Mouse (Mus musculus) cerebellum, adult 9-10 months (tissue): ENCODE data around the gene Slc1a2.

Source experiments
- DNase-seq: peaks from one replicate; pipeline ENCODE4 v3.0.0; 2022

Slc1a2 gene

DNA sequence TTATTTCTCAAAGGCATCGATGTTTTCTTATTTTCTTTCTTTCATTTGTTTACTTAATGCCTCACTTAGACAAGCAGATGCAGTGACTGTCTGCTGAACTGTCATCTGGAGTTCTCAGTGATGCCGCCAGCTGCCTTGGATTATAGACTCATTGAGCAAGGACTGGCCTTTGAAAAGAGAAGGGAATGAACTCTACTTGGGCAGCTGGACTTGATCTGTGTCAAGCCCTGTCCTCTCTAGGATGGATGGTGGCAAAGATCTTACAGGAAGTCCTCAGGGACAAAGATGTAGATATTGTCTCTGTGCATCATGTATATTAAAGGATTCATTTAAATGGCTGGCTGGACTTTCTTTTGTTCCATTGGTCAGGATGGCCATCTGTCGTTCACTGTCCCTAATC lies 5.4 kb downstream of the Slc1a2 start:
- no peak for DNase-seq

DNA sequence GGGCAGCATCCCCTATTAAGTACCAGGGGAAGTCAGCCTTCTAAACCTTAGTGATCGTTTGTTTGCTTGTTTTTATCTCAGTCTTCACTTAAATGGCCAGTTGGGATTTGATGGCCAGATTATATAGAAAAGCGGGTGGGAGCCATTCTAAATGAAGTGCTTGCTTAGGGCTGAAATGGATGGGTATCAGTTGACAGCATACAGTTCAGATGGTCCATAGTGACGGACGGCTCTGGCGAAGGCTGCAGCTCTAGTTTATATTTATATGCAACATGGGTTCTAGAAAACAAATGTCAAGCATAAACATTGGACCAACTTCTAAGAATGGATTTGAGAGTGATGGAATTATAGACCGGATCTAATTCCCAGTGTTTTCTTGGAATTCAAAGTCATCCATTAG lies 9.5 kb downstream of the Slc1a2 start:
- DNase-seq, result no peak

DNA sequence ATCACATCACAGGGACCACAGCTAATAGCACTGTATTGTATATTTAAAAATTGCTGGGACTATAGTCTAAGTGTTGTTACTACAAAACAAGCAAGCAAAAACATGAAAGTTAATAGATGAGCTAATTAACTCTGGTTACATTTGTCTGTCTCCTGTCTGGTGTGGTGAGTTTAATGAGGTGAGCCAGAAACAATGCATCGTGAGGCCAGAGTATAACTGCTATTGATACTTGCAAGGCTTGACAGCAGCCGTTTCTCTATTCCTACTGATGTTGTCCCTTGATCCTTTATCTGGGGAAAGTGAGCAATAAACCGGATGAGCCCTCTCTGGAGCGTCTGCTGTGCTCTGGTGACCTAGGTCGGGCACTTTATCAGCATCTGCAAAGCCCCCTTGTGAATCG lies 11.1 kb downstream of the Slc1a2 start:
- DNase-seq, result no peak

DNA sequence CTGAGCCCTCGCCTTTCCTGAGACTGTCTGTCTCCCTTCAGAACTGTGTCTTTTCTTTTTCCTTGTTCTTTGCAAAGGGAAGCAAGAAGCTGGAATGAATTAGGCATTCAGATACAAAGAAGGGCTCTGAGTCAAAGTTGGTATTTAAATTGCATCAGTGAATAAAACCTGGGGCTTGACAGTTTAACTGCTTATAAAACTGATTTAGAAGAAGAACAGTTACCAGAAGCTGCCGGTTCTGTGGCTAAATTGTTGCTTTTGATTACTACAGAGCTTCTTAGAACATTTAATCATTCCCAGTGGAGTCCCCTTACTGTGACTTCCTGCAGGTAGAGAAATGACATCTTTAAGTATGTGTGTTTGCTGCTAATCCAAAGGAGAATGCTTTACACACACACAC lies 16.1 kb downstream of the Slc1a2 start:
- no peak for DNase-seq

DNA sequence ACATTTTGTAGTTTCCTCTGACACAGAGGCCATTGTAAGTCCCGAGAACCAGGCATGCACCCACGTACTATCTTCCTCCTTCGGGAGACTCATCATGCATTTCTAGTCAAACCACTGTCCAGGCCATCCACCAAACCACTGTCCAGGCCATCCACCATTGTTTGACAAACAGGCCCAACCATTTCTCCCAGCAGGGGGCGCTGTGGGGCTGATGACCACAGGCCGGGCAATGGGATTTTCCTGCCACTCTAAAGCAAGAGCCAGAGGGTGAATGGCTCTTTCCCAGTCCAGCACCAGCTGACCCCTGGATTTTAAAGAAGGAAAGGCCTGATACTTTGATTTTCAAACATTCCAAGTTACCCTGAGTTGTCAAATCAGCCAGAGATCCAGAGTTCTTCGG lies 16.8 kb downstream of the Slc1a2 start:
- peak; percentile 57 for DNase-seq

DNA sequence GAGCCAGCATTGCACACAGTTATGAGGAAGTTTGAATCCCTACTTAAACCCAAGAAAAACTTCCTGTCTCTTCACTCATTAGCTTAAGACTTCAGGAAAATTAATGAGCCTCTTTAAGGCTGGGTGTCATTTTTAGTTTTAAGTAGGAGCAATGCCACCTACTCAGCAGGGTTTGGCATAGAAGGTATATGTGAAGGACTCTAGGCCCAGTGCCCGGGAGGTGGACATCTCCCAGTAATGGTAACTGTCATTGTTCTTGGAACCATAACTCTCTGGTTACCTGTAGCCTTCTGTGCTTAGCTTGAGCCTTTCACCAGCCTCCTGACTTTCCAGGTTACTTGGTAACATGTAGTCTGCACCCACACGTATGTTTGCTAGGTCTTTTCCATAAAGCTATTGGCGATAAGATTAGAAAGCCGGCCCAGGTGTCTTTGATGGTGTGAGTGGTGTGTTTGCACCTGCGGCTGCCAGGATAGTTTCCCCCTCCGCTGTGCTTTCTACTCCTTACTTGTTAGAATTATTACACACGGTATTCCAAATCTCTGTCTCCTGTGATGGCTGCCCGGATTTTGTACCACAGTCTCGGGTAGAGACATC lies 18.4 kb downstream of the Slc1a2 start:
- DNase-seq, result peak; percentile 32

DNA sequence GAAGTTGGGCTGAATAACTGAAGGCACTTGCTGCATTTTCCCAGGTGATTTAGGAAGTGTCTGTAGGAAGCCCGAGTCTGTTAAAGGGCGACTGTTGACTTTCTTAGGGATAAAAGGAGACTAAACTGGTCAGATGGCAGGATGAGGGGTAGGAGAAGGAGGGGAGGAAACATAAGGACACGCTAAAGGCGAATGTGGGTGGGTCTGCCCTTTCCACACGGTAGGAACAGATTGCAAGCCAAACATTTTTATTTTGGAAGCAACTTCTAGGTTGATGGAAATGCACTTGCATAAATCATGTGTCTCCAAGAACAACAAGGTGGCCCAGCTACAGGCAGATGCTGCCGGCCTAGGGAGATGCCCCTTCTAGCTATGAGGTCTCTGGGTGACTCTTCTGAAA lies 18.9 kb downstream of the Slc1a2 start:
- DNase-seq, result no peak

DNA sequence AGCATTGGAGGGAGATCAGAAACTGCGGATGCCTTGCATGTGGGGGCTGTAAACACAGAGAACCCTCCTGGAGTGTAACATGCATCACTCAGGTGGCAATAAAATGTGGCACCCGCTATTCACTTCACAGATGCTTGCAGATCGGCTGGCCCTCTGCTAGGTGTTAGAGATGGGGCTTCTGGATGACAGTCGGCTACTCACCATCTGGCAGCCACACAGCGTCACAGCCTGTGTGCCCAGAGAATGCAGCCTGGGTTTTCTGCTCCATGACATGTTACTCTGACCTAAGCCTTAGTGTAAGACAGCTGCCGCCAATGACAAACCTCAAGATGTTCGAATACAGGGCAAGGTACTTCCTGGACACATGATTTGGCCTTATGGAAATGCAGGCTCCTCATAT lies 22.9 kb downstream of the Slc1a2 start:
- DNase-seq, result no peak

DNA sequence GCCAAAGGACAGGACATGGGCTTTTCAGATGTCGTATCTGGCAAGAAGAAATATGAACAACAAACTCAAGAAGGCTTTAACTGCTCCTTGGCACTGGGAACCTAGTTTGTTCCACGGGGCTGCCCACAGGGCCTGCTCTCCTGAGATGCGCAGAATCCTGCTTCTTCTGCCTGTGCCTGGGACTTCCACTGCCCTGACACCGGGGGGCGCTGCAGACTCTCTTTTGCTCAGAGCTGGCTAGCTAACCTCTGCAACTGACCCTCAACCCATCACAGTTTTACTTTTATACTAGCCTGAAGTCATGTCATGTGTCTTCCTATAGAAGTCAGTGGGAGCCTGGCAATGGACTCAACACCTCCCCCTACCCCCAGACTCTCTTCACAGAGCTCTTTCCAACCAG lies 23.7 kb downstream of the Slc1a2 start:
- DNase-seq, result peak; percentile 23

DNA sequence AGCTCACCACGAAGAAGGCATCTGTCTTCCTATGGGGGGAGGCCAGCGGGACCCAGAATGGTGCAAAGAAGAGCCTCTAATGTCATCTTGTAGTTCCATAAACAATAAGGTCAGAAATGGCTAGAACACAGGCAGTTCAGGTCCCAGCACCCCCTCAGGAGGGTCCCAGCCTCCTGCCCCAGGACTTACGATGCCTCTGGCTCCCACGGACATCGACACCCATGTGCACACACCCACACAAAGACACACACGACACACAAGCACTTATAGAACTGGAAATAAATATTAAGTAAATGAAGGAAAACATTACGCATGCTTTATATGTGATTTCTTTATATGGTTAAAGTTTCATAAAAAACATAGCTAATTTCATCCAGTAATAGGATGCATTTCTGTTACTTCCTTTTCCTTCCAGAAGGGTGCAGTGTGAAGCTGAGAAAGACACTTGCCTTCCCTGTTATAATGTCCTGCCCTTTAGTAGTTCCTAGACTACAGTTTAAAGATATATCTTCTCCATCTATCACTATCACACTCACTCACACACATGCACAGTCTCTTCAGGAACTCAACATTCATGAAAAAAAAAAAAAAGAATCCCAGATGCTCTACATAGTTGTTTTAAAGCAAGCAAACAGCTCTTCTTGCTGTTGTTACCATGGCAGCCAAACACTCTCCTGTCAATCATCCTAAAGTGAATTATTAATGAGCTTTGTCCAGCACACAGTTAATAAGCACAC lies 27.1 kb downstream of the Slc1a2 start:
- DNase-seq, result no peak

DNA sequence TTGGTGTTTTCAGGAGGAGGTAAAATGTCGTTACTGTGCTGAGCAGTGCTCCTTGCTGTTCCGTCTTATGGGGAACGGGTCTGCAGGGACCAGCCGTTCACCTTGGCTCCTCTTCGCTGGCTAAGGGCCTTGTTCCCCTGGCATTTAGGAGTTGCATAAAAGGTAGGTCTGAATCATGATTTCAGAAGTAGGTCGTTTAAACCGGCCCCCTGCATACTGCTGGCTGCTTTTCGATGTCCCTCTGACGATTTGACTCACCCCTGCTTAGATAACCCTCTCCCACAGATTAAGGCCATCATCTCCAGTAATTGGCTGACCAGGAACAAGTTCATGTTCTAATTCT lies 27.6 kb downstream of the Slc1a2 start:
- no peak for DNase-seq

DNA sequence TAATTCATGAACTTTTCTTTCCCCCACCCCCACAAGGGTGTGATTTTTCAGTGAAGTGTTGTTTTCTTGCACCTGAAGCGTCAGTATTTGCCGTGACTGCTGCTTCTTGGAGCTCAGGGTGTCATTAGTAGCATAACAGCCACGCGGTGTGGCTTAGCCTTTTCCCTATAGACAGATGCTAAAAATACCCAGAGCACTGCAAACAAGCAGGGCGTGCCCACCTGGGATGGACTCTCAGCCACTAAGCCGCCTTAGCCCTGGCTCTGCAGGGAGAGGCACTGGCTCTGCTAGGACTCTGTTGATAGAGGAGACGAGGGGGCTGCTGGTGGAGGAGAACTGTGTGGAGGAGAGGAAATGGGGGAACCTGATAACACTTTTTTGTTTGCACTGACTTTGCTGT lies 35.1 kb downstream of the Slc1a2 start:
- DNase-seq, result no peak

DNA sequence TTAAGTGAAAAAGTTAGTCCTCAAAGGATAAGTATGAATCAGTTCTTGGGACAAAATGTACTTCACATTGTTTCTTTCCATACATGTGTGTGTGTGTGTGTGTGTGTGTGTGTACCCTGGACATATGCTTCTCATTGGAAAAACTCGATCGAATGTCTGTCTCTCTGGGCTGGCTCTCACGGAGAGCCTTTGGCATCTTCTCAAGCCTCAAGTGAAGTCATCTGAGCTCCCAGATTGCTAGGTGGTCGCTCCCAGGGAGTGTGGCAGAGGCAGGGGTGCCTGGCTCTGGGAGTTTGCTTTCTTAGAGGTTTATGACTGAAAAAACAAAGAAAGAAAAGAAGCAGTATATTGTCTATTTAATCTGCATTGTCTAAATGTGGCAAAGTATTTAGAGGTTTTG lies 36.3 kb downstream of the Slc1a2 start:
- DNase-seq, result no peak

DNA sequence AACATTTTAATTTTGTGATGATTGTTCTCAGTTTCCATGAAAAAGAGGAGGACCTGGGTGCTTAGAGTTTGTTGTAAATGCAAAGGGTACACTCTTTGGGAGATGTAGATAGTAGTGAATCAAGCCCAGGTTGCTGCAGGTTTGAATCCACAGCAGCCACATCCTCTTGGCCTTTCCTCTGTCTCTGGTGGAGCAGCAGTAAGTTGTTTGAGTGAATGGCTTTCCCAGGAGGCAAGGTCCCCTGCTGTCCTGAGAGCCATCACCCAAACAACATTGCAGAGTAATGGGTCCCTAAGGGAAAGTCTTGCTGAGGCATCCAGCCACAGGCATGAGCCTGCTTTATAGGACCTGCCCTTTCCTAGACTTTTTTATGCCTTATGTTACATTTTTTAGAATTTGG lies 37.1 kb downstream of the Slc1a2 start:
- DNase-seq, result no peak

DNA sequence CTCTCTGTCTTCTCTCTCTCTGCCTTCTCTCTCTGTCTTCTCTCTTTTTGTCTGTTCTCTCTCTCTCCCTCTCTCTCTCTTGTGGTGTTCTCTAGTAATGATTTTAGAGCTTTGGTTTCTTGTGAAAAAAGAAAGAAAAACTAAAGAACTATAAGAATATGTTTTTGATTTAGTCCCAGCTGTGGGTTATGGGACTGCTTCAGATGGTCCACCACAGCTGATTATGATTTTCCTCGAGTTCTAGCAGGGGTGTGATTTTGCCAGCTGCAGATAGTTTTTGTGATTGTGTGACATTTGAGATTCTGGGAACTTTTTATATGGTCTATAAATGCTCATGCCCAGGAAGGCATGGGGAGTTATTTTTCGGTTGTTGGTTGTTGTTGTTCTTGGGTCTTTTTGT lies 39.3 kb downstream of the Slc1a2 start:
- DNase-seq, result no peak

DNA sequence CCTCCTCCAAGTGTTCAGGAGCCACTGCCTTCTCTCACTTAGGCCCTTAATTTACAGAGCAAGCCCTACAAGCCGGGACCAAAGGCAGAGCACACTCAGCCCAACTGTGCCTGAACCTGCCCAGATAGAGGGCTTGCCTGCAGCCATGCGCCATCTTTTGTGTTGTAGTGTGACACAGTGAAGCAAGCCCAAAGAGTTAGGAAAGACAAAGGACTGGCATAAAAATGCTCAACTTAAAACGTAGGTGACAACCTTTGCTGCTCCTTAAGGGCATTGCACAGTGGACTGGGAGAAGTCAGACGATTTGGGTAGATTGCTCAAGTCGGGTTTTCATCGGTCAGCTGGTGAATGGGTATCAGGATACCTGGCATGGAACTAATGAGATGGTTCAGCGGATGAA lies 41.5 kb downstream of the Slc1a2 start:
- no peak for DNase-seq

DNA sequence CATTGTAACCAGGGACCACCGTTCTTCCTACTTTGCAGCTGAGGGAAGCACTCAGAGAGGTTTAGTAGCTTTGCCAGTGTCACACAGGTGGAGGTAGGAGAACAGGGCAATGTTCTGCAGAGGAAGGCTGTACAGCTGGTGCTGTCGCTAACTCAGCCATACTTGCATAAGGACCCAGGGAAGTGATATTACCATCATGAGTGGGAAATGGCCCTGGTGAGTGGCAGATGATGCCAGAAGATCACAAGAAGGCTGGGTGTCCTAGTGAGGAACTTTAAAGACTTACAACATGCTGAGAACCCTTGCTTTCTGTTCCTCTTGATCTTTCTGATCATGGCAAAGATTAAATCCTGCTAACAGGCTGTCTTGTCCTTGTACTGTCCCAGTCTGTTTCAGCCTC lies 42.2 kb downstream of the Slc1a2 start:
- no peak for DNase-seq

DNA sequence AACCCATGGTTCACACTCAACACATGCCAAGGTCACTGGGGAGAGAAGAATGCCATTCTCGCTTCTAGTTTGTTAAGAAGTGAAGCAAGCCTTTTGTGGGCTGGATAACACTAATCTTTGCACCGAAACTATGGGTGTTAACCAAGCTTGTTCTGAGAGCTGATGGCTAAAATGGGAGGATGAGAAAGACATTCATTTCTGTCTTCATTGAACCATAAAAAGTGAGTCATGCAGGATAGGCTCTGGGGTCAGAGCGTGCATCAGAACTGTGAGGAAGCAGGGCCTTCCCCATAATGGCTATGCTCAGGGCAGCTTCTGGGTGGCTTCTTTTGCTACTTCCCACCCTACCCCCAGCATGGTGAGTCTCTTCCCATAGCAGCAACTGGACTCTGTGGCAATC lies 42.9 kb downstream of the Slc1a2 start:
- DNase-seq, result no peak

DNA sequence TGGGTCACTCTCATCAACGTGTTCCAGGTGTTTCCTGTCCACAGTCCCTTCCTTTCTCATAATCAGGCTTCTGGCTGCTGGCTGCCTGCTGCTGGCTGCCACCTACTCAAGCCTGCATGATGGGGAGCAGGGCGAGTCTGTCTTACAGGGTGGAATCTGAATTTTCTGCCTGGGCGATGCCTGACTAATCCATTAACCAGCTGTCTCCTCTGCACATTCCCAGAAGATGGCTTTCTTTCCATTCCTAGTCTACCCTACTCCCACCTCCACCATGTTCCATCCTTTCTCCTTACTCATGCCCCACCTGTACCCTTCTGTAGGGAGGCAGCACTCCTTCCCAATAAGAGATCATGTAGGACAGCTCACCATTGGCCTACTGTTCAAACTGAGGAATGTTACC lies 45.1 kb downstream of the Slc1a2 start:
- no peak for DNase-seq

DNA sequence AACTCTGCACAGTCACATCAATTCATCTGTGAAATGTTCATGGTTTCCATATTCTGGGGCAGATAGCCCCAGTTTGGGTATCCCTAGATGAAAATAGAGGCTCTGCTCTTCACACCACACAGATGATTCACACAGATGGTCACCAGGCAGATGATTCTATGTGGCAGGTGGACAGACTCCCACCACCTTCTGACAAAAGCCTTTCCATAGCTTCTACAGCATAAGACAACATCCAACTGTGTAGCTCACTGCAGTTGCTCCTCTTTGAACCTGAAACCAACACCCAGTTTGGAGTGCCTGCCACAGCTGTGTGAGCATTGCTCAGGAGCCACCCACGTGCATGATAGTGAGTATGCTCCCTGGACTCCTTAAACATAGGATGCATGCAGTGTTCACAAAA lies 46.3 kb downstream of the Slc1a2 start:
- DNase-seq, result no peak

DNA sequence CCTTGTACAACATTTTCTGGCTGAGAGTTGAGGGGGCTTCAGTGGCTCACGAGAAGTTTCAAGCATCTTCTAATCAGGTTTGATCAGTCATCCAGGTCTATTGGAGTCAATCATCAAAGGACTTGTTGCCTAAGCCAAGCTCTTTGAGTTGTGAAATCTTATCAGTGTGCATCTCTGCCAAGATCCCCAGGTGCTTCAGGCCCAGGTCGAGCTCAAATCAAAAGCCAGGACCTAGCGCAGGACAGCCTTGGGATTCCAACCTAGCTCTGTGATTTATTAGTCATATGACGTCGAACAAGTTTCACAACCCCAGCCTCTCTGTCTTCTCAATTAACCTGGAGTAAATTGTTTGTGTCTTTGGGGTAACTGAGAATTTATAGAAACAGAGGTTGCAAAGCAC lies 53.1 kb downstream of the Slc1a2 start:
- no peak for DNase-seq

DNA sequence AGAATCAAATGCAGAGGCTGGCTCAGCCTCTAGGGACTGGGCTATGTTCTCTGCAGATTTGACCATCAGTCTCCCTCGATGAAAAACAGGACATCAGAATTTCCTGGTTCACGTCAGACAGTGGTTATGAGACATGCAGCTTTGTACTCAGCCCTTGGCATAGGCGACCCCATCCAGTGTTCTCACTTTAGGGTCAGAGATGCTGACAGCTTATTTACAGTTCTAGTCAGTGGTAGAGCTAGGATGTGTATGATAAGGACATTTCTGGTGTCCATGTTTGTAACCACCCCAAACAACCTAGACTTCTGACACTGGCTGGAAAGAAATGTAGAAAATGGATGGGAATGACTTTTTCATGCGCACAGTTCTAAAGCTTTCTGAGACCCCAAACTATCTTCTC lies 53.6 kb downstream of the Slc1a2 start:
- DNase-seq, result no peak

DNA sequence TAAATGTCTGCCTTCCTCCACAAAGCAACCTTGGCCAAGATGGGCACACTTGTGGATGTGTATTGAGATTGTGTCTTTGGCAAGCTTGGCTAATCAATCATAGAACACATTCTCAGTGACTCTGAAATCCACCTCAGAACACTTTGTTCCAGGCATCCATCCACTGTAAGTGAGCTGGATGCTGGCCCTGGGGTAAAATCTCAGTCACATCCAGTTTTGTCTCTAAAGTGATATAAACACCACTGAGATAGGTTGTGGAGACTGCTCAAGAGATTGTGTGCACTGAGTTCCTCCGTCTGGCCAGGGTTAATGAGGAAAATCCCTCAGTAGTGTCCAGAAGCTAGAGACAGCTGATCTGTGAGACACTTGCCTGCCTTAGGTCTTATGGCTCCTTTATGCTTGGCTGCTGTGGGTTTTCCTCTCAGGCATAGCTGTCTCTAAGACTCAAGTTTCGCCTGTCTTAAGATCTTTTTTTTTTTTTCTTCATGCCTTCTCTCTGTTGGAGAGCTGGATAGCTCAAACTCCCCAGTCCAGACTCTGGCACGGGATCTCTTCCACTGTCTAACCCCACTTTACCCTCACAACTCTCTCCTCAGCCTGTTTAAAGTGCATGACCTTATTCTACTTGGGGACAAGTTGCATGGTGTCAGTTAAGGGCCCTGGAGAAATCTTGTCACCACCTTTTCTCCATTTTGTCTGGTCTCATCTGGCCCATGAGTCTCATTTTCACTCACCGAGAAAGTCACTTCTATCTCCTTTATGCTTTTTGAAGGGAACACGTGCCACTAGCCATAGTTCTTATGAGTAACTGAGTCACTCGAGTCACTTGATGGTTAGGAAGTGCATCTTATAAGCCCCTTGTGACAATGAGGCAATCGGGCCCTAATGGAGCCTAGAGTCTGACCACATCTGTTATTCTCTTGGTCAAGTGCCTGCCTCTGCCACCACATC lies 54.5 kb downstream of the Slc1a2 start:
- DNase-seq, result no peak

DNA sequence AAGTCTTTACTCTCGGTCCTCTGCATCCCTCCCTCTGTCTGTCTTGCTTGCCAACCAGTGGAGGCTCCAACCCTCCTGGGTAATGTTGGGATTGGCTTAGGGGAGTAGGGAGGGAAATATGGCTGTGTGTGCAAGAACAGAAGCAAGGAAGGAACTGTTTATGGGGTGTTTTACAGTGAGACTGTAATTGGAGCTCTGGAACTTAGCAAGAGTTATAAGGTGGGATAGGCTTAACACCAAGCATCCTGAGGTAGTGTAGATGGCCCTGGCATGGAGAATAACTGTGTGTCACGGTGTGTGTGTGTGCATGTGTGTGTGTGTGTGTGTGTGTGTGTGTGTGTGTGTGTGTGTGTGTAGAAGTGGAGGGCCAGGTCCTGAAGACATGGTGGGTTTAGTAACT lies 55.9 kb downstream of the Slc1a2 start:
- no peak for DNase-seq
